Mouse (Mus musculus): ENCODE measurements around the gene Ttyh1.
A peak's percentile ranks its signal among the peaks of the same experiment; 100 is the strongest.

The Ttyh1 gene

GRCm38 (mm10) chr7:4123732-4124131 is 4.5 kb downstream of the Ttyh1 start:
- DNase-seq = peak; percentile 78 to 90

GRCm38 (mm10) chr7:4124315-4124759 is 5.1 kb downstream of the Ttyh1 start:
- DNase-seq = peak; percentile 67 to 72

GRCm38 (mm10) chr7:4124856-4125255 is 5.6 kb downstream of the Ttyh1 start:
- no peak for DNase-seq

GRCm38 (mm10) chr7:4125306-4125705 is 6.1 kb downstream of the Ttyh1 start:
- peak in 1 of 2 experiments; percentile 22 for DNase-seq

GRCm38 (mm10) chr7:4126992-4127785 is 8.0 kb downstream of the Ttyh1 start:
- DNase-seq = peak in 1 of 2 experiments; percentile 11

- DNase-seq = no peak
Measured at GRCm38 (mm10) chr7:4127894-4128293, 8.7 kb downstream of the Ttyh1 start.

- DNase-seq = no peak
Measured at GRCm38 (mm10) chr7:4128860-4129259, 9.7 kb downstream of the Ttyh1 start.

GRCm38 (mm10) chr7:4130686-4131452 is 11.7 kb downstream of the Ttyh1 start:
- DNase-seq = peak; percentile 89 to 94

- peak in 1 of 2 experiments; percentile 11 for DNase-seq
Measured at GRCm38 (mm10) chr7:4131964-4132363, 12.8 kb downstream of the Ttyh1 start.

- peak in 1 of 2 experiments; percentile 16 for DNase-seq
Measured at GRCm38 (mm10) chr7:4132581-4132980, 13.4 kb downstream of the Ttyh1 start.

GRCm38 (mm10) chr7:4132998-4133397 is 13.8 kb downstream of the Ttyh1 start:
- peak in 1 of 2 experiments; percentile 12 for DNase-seq

- no peak for DNase-seq
Measured at GRCm38 (mm10) chr7:4134911-4135310, 15.7 kb downstream of the Ttyh1 start.

GRCm38 (mm10) chr7:4136404-4136770 is 17.2 kb downstream of the Ttyh1 start:
- DNase-seq = no peak

- DNase-seq = peak; percentile 99 to 100
Measured at GRCm38 (mm10) chr7:4136771-4137531, 17.7 kb downstream of the Ttyh1 start, which contains the start of gene Leng8. Gene Leng8 (plus strand): TSS chr7:4137039.

- DNase-seq = peak in 1 of 2 experiments; percentile 15
Measured at GRCm38 (mm10) chr7:4137746-4138145, 18.5 kb downstream of the Ttyh1 start.

GRCm38 (mm10) chr7:4138181-4138580 is 19.0 kb downstream of the Ttyh1 start:
- no peak for DNase-seq

GRCm38 (mm10) chr7:4138671-4139070 is 19.5 kb downstream of the Ttyh1 start:
- peak in 1 of 2 experiments; percentile 9 for DNase-seq

GRCm38 (mm10) chr7:4139391-4139790 is 20.2 kb downstream of the Ttyh1 start:
- DNase-seq = peak in 1 of 2 experiments; percentile 5

- peak in 1 of 2 experiments; percentile 15 for DNase-seq
Measured at GRCm38 (mm10) chr7:4141648-4142325, 22.6 kb downstream of the Ttyh1 start.

- peak in 1 of 2 experiments; percentile 28 for DNase-seq
Measured at GRCm38 (mm10) chr7:4142796-4143445, 23.7 kb downstream of the Ttyh1 start.

GRCm38 (mm10) chr7:4143506-4143905 is 24.3 kb downstream of the Ttyh1 start:
- no peak for DNase-seq

- no peak for DNase-seq
Measured at GRCm38 (mm10) chr7:4144046-4144445, 24.8 kb downstream of the Ttyh1 start.
